Mouse (Mus musculus): ENCODE results near the gene Fat2. TPM values are rescaled to one million over a fixed set of nuclear protein-coding genes. Genes with fewer than 3 reads are reported as not detected.

Fat2 gene
- polyA plus RNA-seq, 1 experiment from 2014 or later = not detected

DNA sequence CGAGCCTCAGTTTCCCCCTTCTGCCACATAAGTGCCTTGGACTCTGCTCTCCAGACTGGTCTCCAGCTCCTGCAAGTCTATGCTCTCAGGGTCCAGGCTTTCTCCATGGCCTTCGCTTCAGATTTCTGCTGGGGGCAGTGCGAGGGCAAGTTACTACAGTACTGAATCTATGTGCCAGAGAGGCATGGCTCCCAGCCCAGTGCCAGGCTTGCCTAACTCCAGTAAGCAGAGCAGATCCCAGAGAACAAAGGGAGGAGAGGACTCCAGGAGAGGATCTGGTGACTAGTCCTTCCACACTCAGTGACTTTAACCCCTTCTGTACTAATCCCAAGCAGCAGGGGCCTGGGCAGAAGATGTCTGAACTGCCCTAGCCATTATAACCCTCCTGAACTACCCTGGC, 28.3 kb upstream of the Fat2 start:
- ATAC-seq = no peak
- DNase-seq = no peak
- no peak overlapping the region for H3K4me3 ChIP-seq (ENCODE audit: low read depth, low read length)
- no peak overlapping the region for H3K9ac ChIP-seq (replicated peaks)
- no peak overlapping the region for H3K4me2 ChIP-seq (ENCODE audit: low read depth, low read length)
- no peak for TF ChIP-seq CTCF (IDR thresholded peaks at IDR 0.05; ENCODE audit: low read depth)
- no peak for TF ChIP-seq EP300 (IDR thresholded peaks at IDR 0.05; ENCODE audit: low read depth)
- H3K27me3 ChIP-seq (ENCODE audit: insufficient read depth, low read length) = no peaks in the 10 kb centered on the region
- H3K27ac ChIP-seq (ENCODE audit: low read depth) = no peak overlapping the region
- no peaks in the 10 kb centered on the region for H3K9me3 ChIP-seq (ENCODE audit: low read length)
- WGBS (ENCODE audit: insufficient replicate concordance) = 73% methylated on average over 3 of the region's 3 CpGs
- no peaks in the 10 kb centered on the region for H3K36me3 ChIP-seq (replicated peaks; ENCODE audit: insufficient read depth, low read length)
- H3K4me1 ChIP-seq (ENCODE audit: insufficient read depth) = no peaks in the 10 kb centered on the region

DNA sequence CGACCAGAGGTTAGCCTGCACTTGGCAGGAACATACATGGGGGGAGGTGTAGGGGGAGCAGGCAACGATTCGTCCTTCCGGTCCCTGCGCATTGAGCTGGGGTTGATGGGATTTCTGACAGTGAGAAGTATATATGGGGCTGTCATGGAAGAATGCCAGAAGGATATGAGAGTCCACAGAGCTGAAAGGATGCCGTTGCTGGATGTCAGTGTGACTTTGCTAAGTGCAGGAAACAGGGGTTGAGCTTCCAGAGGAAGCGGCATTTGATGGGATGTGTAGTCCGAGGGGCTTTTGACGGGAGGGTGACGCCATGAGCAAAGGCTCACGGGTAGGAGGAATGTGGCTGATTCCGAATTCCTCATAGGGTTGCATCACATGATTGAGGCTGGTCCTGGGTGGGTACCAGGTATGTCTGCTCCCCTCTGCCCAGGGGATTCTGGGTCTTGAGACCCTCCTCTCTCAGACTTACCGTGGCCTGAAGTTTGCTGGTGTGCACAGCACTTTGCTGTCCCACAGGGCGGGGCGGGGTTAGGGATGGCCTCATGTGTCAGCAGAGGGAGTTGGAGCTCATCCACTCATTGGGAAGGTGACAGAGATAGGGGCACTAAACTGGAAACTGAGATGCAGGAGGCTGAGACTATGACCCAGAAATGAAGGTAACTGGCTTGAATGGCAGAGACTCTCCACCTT, 21.9 kb upstream of the Fat2 start:
- 65% methylated on average over 15 of the region's 15 CpGs for WGBS (ENCODE audit: insufficient replicate concordance)
- no peak for ATAC-seq

DNA sequence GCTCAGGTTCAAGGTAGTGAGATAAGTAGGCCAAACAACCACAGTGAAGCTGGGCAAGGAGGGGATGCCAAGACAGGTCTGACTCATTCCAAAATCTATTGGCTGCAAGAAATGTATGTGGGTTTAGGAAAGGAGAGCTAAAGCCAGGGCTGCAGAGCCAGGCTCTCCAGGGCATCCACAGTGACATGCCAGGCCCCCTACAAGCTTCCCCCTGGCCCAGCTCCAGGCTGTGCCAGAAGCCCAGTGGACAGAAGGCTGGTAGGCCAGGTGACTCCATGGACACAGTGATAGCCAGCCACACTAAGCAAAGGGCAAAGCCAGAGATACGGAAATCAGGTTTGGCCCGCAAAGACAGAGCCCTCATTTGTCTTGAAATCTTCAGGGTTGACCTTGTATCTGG, 20.5 kb upstream of the Fat2 start:
- no peaks in the 10 kb centered on the region for H3K27me3 ChIP-seq (ENCODE audit: insufficient read depth, low read length)

More for the DNA sequence above, 21.9 kb upstream of the Fat2 start:
- H3K36me3 ChIP-seq (replicated peaks; ENCODE audit: insufficient read depth, low read length) = no peaks in the 10 kb centered on the region
- no peak overlapping the region for H3K4me2 ChIP-seq (ENCODE audit: low read depth, low read length)
- no peak overlapping the region for H3K9ac ChIP-seq (replicated peaks)
- no peaks in the 10 kb centered on the region for H3K27me3 ChIP-seq (ENCODE audit: insufficient read depth, low read length)
- no peak overlapping the region for H3K4me3 ChIP-seq (ENCODE audit: low read depth, low read length)
- H3K4me1 ChIP-seq (ENCODE audit: insufficient read depth) = no peaks in the 10 kb centered on the region
- no peak for DNase-seq
- H3K27ac ChIP-seq (ENCODE audit: low read depth) = no peak overlapping the region
- no peak for TF ChIP-seq EP300 (IDR thresholded peaks at IDR 0.05; ENCODE audit: low read depth)
- no peaks in the 10 kb centered on the region for H3K9me3 ChIP-seq (ENCODE audit: low read length)

DNA sequence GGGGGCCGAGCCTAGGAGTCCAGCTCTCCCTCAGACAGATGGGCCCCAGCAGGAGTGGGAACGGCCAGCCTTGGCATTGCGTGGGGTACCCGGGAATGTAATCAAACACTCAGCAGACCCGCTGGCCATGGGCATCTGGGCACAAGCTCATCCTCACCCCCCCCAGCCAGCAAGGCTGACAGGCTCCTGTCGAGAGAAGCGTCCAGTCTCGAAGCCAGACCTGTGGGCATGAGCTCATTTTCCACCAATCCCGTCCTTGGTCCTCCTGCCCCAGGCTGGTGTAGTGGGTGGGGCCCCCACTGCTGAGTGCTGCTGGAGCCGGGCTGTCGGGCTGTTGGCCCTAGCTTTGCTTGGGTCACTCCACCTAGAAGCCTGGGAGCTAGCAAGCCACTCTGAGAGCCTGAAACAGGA, 5.6 kb upstream of the Fat2 start:
- ATAC-seq (no peak), DNase-seq (no peak)
- no peaks in the 10 kb centered on the region for H3K36me3 ChIP-seq (replicated peaks; ENCODE audit: insufficient read depth, low read length)
- no peak overlapping the region for H3K4me2 ChIP-seq (ENCODE audit: low read depth, low read length)
- WGBS (ENCODE audit: insufficient replicate concordance) = 59% methylated on average over 11 of the region's 11 CpGs
- H3K9me3 ChIP-seq (ENCODE audit: low read length) = no peaks in the 10 kb centered on the region
- H3K4me3 ChIP-seq (ENCODE audit: low read depth, low read length) = no peak overlapping the region
- no peaks in the 10 kb centered on the region; the same call in 1 of the 2 replicates for H3K4me1 ChIP-seq (ENCODE audit: insufficient read depth)
- H3K27me3 ChIP-seq (ENCODE audit: insufficient read depth, low read length) = no peaks in the 10 kb centered on the region
- H3K9ac ChIP-seq (replicated peaks) = no peak overlapping the region
- H3K27ac ChIP-seq (ENCODE audit: low read depth) = no peak overlapping the region
- TF ChIP-seq EP300 (IDR thresholded peaks at IDR 0.05; ENCODE audit: low read depth) (no peak), CTCF (IDR thresholded peaks at IDR 0.05; ENCODE audit: low read depth) (no peak)

More for the DNA sequence above, 20.5 kb upstream of the Fat2 start:
- no peak for DNase-seq
- no peak overlapping the region for H3K27ac ChIP-seq (ENCODE audit: low read depth)
- ATAC-seq = no peak
- H3K36me3 ChIP-seq (replicated peaks; ENCODE audit: insufficient read depth, low read length) = no peaks in the 10 kb centered on the region
- H3K4me2 ChIP-seq (ENCODE audit: low read depth, low read length) = no peak overlapping the region
- WGBS (ENCODE audit: insufficient replicate concordance) = 91% methylated on average over 2 of the region's 2 CpGs
- H3K4me3 ChIP-seq (ENCODE audit: low read depth, low read length) = no peak overlapping the region
- no peaks in the 10 kb centered on the region for H3K9me3 ChIP-seq (ENCODE audit: low read length)
- H3K4me1 ChIP-seq (ENCODE audit: insufficient read depth) = no peaks in the 10 kb centered on the region
- no peak overlapping the region for H3K9ac ChIP-seq (replicated peaks)
- TF ChIP-seq EP300 (IDR thresholded peaks at IDR 0.05; ENCODE audit: low read depth) (no peak), CTCF (IDR thresholded peaks at IDR 0.05; ENCODE audit: low read depth) (no peak)

DNA sequence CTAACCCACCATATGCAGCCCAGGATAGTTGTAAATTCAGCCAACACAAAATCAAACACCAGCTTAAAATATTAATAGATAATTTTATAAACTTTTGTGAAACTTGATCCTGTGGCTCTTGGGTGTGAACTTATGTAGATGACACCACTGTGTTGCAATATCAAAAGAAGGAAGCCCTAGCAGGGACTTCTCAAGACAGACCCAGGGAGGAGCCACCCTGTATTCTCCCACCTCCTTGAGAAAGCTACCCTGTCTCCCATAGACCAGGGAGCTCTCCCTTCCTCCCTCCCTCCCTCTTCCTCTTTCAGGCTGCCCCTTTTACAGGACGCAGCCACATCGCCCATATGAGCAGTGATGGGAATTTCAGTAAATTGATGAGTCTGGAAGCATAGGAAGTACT, 4.4 kb upstream of the Fat2 start:
- H3K9me3 ChIP-seq (ENCODE audit: low read length) = no peaks in the 10 kb centered on the region
- H3K27me3 ChIP-seq (ENCODE audit: insufficient read depth, low read length) = no peaks in the 10 kb centered on the region
- DNase-seq (no peak), ATAC-seq (no peak)
- no peak for TF ChIP-seq EP300 (IDR thresholded peaks at IDR 0.05; ENCODE audit: low read depth)
- TF ChIP-seq CTCF (IDR thresholded peaks at IDR 0.05; ENCODE audit: low read depth) = no peak
- no peaks in the 10 kb centered on the region for H3K36me3 ChIP-seq (replicated peaks; ENCODE audit: insufficient read depth, low read length)
- no peak overlapping the region for H3K27ac ChIP-seq (ENCODE audit: low read depth)
- no peaks in the 10 kb centered on the region; the same call in 1 of the 2 replicates for H3K4me1 ChIP-seq (ENCODE audit: insufficient read depth)
- WGBS (ENCODE audit: insufficient replicate concordance) = 47% methylated on average over 2 of the region's 2 CpGs
- no peak overlapping the region for H3K9ac ChIP-seq (replicated peaks)
- no peak overlapping the region for H3K4me2 ChIP-seq (ENCODE audit: low read depth, low read length)
- H3K4me3 ChIP-seq (ENCODE audit: low read depth, low read length) = no peak overlapping the region

DNA sequence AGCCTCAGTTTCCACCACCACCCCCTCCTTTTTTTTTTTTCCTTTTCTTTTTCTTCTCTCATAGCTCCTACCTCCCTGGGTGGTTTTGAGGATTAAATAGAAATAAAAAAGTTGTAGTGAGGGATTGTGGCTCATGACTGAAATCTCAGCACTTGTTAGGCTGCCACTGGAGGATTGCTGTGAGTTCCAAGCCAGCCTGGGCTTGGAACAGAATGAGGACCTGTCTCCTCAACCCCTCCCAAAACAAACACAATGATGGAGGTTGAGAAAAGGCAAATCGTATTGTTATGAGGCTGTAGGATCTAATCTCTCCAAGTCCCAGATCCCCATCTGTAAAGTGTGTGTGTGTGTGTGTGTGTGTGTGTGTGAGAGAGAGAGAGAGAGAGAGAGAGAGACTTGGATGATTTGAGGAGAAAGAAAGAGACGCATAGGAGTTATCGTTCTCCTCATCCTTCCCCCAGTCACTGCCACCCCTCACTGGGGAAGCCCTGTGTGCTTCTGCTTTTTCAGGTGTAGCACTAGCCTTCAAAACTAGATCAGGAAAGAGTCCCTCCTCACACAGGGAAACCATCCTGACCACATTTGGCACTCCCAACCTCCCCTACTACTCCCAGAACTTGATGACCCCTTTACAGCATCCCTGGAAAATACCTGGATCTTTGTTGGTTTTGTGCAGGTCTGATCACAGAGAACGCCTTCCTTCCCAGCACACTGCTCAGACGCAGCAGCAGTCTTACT, 837 bp upstream of the Fat2 start:
- Histone ChIP-seq H3K9ac (replicated peaks) (no peak overlapping the region), H3K36me3 (replicated peaks; ENCODE audit: insufficient read depth, low read length) (no peaks in the 10 kb centered on the region), H3K4me1 (ENCODE audit: insufficient read depth) (no peaks in the 10 kb centered on the region; the same call in 1 of the 2 replicates), H3K4me2 (ENCODE audit: low read depth, low read length) (no peak overlapping the region), H3K9me3 (ENCODE audit: low read length) (no peaks in the 10 kb centered on the region), H3K4me3 (ENCODE audit: low read depth, low read length) (no peak overlapping the region), H3K27me3 (ENCODE audit: insufficient read depth, low read length) (no peaks in the 10 kb centered on the region), H3K27ac (ENCODE audit: low read depth) (no peak overlapping the region)
- 64% methylated on average over 5 of the region's 5 CpGs for WGBS (ENCODE audit: insufficient replicate concordance)
- TF ChIP-seq CTCF (IDR thresholded peaks at IDR 0.05; ENCODE audit: low read depth) (no peak), EP300 (IDR thresholded peaks at IDR 0.05; ENCODE audit: low read depth) (no peak)
- DNase-seq (no peak), ATAC-seq (no peak)

Data from liver, postnatal 0 days (tissue).